Comparison of ENCODE assay signal across 8 mouse cellular contexts in genomic region chr14:55877469-55878315, GRCm38 (mm10). TPM values are rescaled to one million over a fixed set of nuclear protein-coding genes. Genes with fewer than 3 reads are reported as not detected.
DNase-seq lines count a peak whose midpoint lies in the region; ATAC-seq lines count a peak whose summit lies in the region.

No protein-coding gene starts in this region.

- peak overlapping the region; percentile 87 for H3K27ac ChIP-seq in limb, embryonic 11.5 days (replicated peaks; ENCODE audit: low read depth, low read length)

- 0 out of 2 replicates have a peak, but pooled peaks have one; percentile 19 for ATAC-seq in limb, embryonic 11.5 days (ENCODE audit: insufficient number of reproducible peaks, low FRiP score, low TSS enrichment, low read depth)

- H3K9me3 ChIP-seq in limb, embryonic 11.5 days (ENCODE audit: control insufficient read depth, low read length), result no peaks in the 10 kb centered on the region

- H3K36me3 ChIP-seq in limb, embryonic 11.5 days (ENCODE audit: control insufficient read depth, insufficient read depth, low read length), result peaks cover 2% of the 10 kb centered on the region; the same call in 1 of the 2 replicates

- H3K4me2 ChIP-seq in limb, embryonic 11.5 days (ENCODE audit: low read depth, severe bottlenecking), result peak overlapping the region; percentile 53

- DNase-seq in heart, adult 11 months, result peak; percentile 89
- no peak for DNase-seq in heart, adult 9 months (ENCODE audit: low spot score in 2 of 2)
- peak; percentile 34 to 90 for DNase-seq in left cerebral cortex, postnatal 14 days (ENCODE audit: low spot score in 2 of 2)
- DNase-seq in left cerebral cortex, adult 8-10 months (ENCODE audit: low spot score in 2 of 2), result no peak
- peak; percentile 74 for DNase-seq in cerebellum, adult 9-10 months
- DNase-seq in limb, embryonic 11.5 days (ENCODE audit: low spot score), result peak; percentile 64
- no peak for DNase-seq in urinary bladder, postnatal 25 days (ENCODE audit: low spot score)
- no peak for DNase-seq in ovary, postnatal 36 days (ENCODE audit: low spot score)

- intact Hi-C loops in left cerebral cortex, postnatal 14 days (cut with DNase I), result no loop called here

- 5% methylated on average over 14 of the region's 14 CpGs for WGBS in limb, embryonic 11.5 days

- H3K4me1 ChIP-seq in limb, embryonic 11.5 days (ENCODE audit: control insufficient read depth, insufficient read depth, low read length), result peaks cover 18% of the 10 kb centered on the region; the same call in 1 of the 2 replicates

- H3K27me3 ChIP-seq in limb, embryonic 11.5 days (ENCODE audit: control insufficient read depth, insufficient read depth, low read length), result no peaks in the 10 kb centered on the region

- peak overlapping the region; percentile 17; the same call in 1 of the 2 replicates for H3K4me3 ChIP-seq in limb, embryonic 11.5 days (ENCODE audit: low read depth, low read length)

- H3K9ac ChIP-seq in limb, embryonic 11.5 days (ENCODE audit: low read length), result 0 out of 2 replicates have a peak overlapping the region, but pooled peaks have one; percentile 34

RNA-seq across cellular contexts. Expression of gene Cbln3, which starts 6.5 kb away (rescaled TPM):
- total RNA-seq in left cerebral cortex, postnatal 14 days (2021), result 1 to 10 TPM in 1 of 2 experiments, under 1 TPM in 1; 0.23 to 1.1 TPM
- under 1 TPM; 0.09 to 0.52 (median 0.23) TPM for total RNA-seq in left cerebral cortex, adult 8-10 months (2022)
- 0.11 and 0.27 TPM in 2 replicates for polyA plus RNA-seq in limb, embryonic 11.5 days (2014; fragmentation: Nextera tagmentation; extraction: Ambion mirVana)

RNA-seq across cellular contexts. Expression of gene Khnyn, which starts 7.1 kb away (rescaled TPM):
- 10 to 100 TPM; 10.4 to 10.8 TPM for total RNA-seq in left cerebral cortex, postnatal 14 days (2021)
- total RNA-seq in left cerebral cortex, adult 8-10 months (2022), result 10 to 100 TPM; 12.7 to 15.8 (median 13.0) TPM
- polyA plus RNA-seq in limb, embryonic 11.5 days (2014; fragmentation: Nextera tagmentation; extraction: Ambion mirVana), result 17.4 and 18.4 TPM in 2 replicates

RNA-seq across cellular contexts. Expression of gene Sdr39u1, which starts 22.4 kb away (rescaled TPM):
- total RNA-seq in left cerebral cortex, postnatal 14 days (2021), result 10 to 100 TPM; 85.8 to 94.6 TPM
- 100 to 1,000 TPM; 101 to 123 (median 111) TPM for total RNA-seq in left cerebral cortex, adult 8-10 months (2022)
- 67.2 and 70.2 TPM in 2 replicates for polyA plus RNA-seq in limb, embryonic 11.5 days (2014; fragmentation: Nextera tagmentation; extraction: Ambion mirVana)

RNA-seq across cellular contexts. Expression of gene Nynrin, which starts 23.9 kb away (rescaled TPM):
- 1 to 10 TPM; 8.8 to 9.7 TPM for total RNA-seq in left cerebral cortex, postnatal 14 days (2021)
- total RNA-seq in left cerebral cortex, adult 8-10 months (2022), result 10 to 100 TPM in 2 of 4 experiments, 1 to 10 TPM in 2; 7.3 to 13.3 (median 11.3) TPM
- 21.6 and 24.7 TPM in 2 replicates for polyA plus RNA-seq in limb, embryonic 11.5 days (2014; fragmentation: Nextera tagmentation; extraction: Ambion mirVana)

RNA-seq across cellular contexts. Expression of gene Nfatc4, which starts 54.7 kb away (rescaled TPM):
- total RNA-seq in left cerebral cortex, postnatal 14 days (2021), result 1 to 10 TPM; 3.0 to 4.0 TPM
- 1 to 10 TPM; 1.0 to 2.7 (median 2.1) TPM for total RNA-seq in left cerebral cortex, adult 8-10 months (2022)
- 105 and 106 TPM in 2 replicates for polyA plus RNA-seq in limb, embryonic 11.5 days (2014; fragmentation: Nextera tagmentation; extraction: Ambion mirVana)

Comparison
In these comparisons a context has a peak if more than half of its experiments do, and no peak if none do; other contexts are left out.
1. DNase-seq: peak in heart, adult 11 months (single experiment), left cerebral cortex, postnatal 14 days (2 of 2), cerebellum, adult 9-10 months (single experiment) and limb, embryonic 11.5 days (single experiment); none in heart, adult 9 months (0 of 2), left cerebral cortex, adult 8-10 months (0 of 2), urinary bladder, postnatal 25 days (single experiment) and ovary, postnatal 36 days (single experiment).